Comparison of ENCODE assay signal across 28 mouse cellular contexts in genomic region chrX:16954767-16955166, GRCm38 (mm10). TPM values are rescaled to one million over a fixed set of nuclear protein-coding genes. Genes with fewer than 3 reads are reported as not detected.
A peak's percentile ranks its signal among the peaks of the same experiment; 100 is the strongest.
DNase-seq lines count a peak whose midpoint lies in the region; ATAC-seq and TF ChIP-seq lines count a peak whose summit lies in the region.
"Had no signal": no experiment of that assay in that cellular context is flagged by ENCODE, and none has a peak within 500 bp of the region (broad histone marks: within the 10 kb centered on the region; RNA-seq: fewer than 3 reads in every experiment).

No protein-coding gene starts in this region.

- no peak overlapping the region for H3K4me2 ChIP-seq in stomach, postnatal 0 days (replicated peaks; ENCODE audit: low read depth)
- H3K4me2 ChIP-seq: embryonic facial prominence, embryonic 15.5 days; heart, embryonic 11.5 days; hindbrain, embryonic 12.5 days; kidney, embryonic 15.5 days; neural tube, embryonic 12.5 days had no signal

- DNase-seq in adrenal gland, adult (ENCODE audit: inconsistent age in 2 of 2, low spot score in 1 of 2): peak; percentile 4 to 27
- no peak for DNase-seq in adrenal gland, postnatal 4 days (ENCODE audit: low spot score in 2 of 2)
- DNase-seq in lung, adult 18-20 months: peak; percentile 1 to 2
- DNase-seq in lung, postnatal 10 days: no peak
- peak; percentile 7 for DNase-seq in fibroblast of lung, adult 2 months (ENCODE audit: low read depth)
- no peak for DNase-seq in stomach, postnatal 0 days (ENCODE audit: low spot score)
- DNase-seq in thymus, postnatal 25 days: no peak
- DNase-seq: cerebellum, adult 8-10 months; heart, adult 11 months; kidney, adult 11 months; kidney, postnatal 36 days; layer of hippocampus, postnatal 36 days; midbrain, embryonic 14.5 days; right cerebral cortex, postnatal 14 days; thymus, postnatal 14 days had no signal

- WGBS in stomach, postnatal 0 days: 88% methylated on average over 2 of the region's 2 CpGs

- H3K9me3 ChIP-seq in stomach, postnatal 0 days (ENCODE audit: control insufficient read depth, low read length): no peaks in the 10 kb centered on the region
- H3K9me3 ChIP-seq: embryonic facial prominence, embryonic 15.5 days; G1E; hindbrain, embryonic 12.5 days; kidney, embryonic 15.5 days; neural tube, embryonic 12.5 days had no signal

- no peaks in the 10 kb centered on the region for H3K27me3 ChIP-seq in stomach, postnatal 0 days (ENCODE audit: control insufficient read depth, insufficient read depth, low read length)
- H3K27me3 ChIP-seq: CH12.LX; embryonic facial prominence, embryonic 15.5 days; hindbrain, embryonic 12.5 days; kidney, embryonic 15.5 days; neural tube, embryonic 12.5 days had no signal

- TF ChIP-seq CTCF in stomach, postnatal 0 days (IDR thresholded peaks at IDR 0.05; ENCODE audit: low read depth): no peak

- H3K9ac ChIP-seq in stomach, postnatal 0 days (ENCODE audit: low read length): no peak overlapping the region
- H3K9ac ChIP-seq: embryonic facial prominence, embryonic 15.5 days; hindbrain, embryonic 12.5 days; kidney, embryonic 15.5 days; neural tube, embryonic 12.5 days had no signal

- no peak for ATAC-seq in stomach, postnatal 0 days (ENCODE audit: low FRiP score, low TSS enrichment)
- ATAC-seq: activated CD4-positive, CD25-positive, alpha-beta regulatory T cell, adult 4 months; lung, postnatal 0 days had no signal

- no peak overlapping the region for H3K27ac ChIP-seq in stomach, postnatal 0 days (replicated peaks)
- H3K27ac ChIP-seq: embryonic facial prominence, embryonic 15.5 days; hindbrain, embryonic 12.5 days; kidney, embryonic 15.5 days; neural tube, embryonic 12.5 days had no signal

- no peak overlapping the region for H3K4me3 ChIP-seq in stomach, postnatal 0 days (ENCODE audit: low read depth, low read length)
- H3K4me3 ChIP-seq: embryonic facial prominence, embryonic 15.5 days; hindbrain, embryonic 12.5 days; kidney, embryonic 15.5 days; neural tube, embryonic 12.5 days had no signal

- TF ChIP-seq EP300 in stomach, postnatal 0 days (optimal IDR thresholded peaks at IDR 0.05): no peak

- H3K4me1 ChIP-seq in stomach, postnatal 0 days (replicated peaks; ENCODE audit: control insufficient read depth, insufficient read depth): no peaks in the 10 kb centered on the region
- H3K4me1 ChIP-seq: embryonic facial prominence, embryonic 15.5 days; hindbrain, embryonic 12.5 days; kidney, embryonic 15.5 days; neural tube, embryonic 12.5 days had no signal

- H3K36me3 ChIP-seq in stomach, postnatal 0 days (ENCODE audit: control insufficient read depth, insufficient read depth, low read length): no peaks in the 10 kb centered on the region
- H3K36me3 ChIP-seq: embryonic facial prominence, embryonic 15.5 days; G1E; hindbrain, embryonic 12.5 days; kidney, embryonic 15.5 days; neural tube, embryonic 12.5 days had no signal

RNA-seq across cellular contexts. Expression of gene Ndp, which starts 43.2 kb away (rescaled TPM):
- total RNA-seq in adrenal gland, postnatal 4 days (2021): under 1 TPM; 0.50 to 0.56 TPM
- polyA plus RNA-seq in stomach, postnatal 0 days (2015; fragmentation: Nextera tagmentation; extraction: Ambion mirVana): 0.90 and 1.1 TPM in 2 replicates
- total RNA-seq: CH12.LX; G1E; gastrocnemius, adult 18-20 months; liver, adult 2 months; megakaryocyte-erythroid progenitor cell, adult 5-6 weeks had no signal
- polyA plus RNA-seq: activated CD4-positive, CD25-positive, alpha-beta regulatory T cell, adult 4 months; G1E; liver, adult 2 months; liver, embryonic 16.5 days had no signal

Comparison
In these comparisons a context has a peak if more than half of its experiments do, and no peak if none do; other contexts are left out.
1. DNase-seq: peak in adrenal gland, adult (2 of 2), lung, adult 18-20 months (2 of 2) and fibroblast of lung, adult 2 months (single experiment); none in adrenal gland, postnatal 4 days (0 of 2), lung, postnatal 10 days (single experiment), stomach, postnatal 0 days (single experiment) and thymus, postnatal 25 days (single experiment).